Mouse (Mus musculus) heart, embryonic 12.5 days (tissue): Measurements from ENCODE around the gene Ammecr1. TPM values are rescaled to one million over a fixed set of nuclear protein-coding genes. Genes with fewer than 3 reads are reported as not detected.

ENCODE experiments used
- ATAC-seq: fragments of 200-750 bp; cut with Nextera tagmentation; 2 replicates; pipeline ENCODE4 v1.8.0; 2017; ENCODE audit warnings: moderate TSS enrichment, moderate library complexity; ENCODE audit not compliant: insufficient number of reproducible peaks, low FRiP score
- H3K27ac ChIP-seq: fragments of 300-500 bp; sonication (generic); 2 replicates; pipeline ENCODE4 v1.5.1; 2016; ENCODE audit warnings: mild to moderate bottlenecking, moderate library complexity; ENCODE audit not compliant: poor library complexity, severe bottlenecking
- H3K27me3 ChIP-seq: fragments of 300-500 bp; sonication (generic); replicated peaks from 2 replicates; pipeline ENCODE4 v1.6.1; 2016; ENCODE audit warnings: mild to moderate bottlenecking, moderate library complexity
- H3K36me3 ChIP-seq: fragments of 300-500 bp; sonication (generic); 2 replicates; pipeline ENCODE4 v1.6.1; 2016; ENCODE audit warnings: mild to moderate bottlenecking, moderate library complexity
- H3K4me1 ChIP-seq: fragments of 300-500 bp; sonication (generic); replicated peaks from 2 replicates; pipeline ENCODE4 v1.6.1; 2016; ENCODE audit warnings: mild to moderate bottlenecking
- H3K4me2 ChIP-seq: fragments of 300-500 bp; sonication (generic); 2 replicates; pipeline ENCODE4 v1.6.1; 2016; ENCODE audit warnings: mild to moderate bottlenecking, moderate library complexity
- H3K4me3 ChIP-seq: fragments of 300-500 bp; sonication (generic); 2 replicates; pipeline ENCODE4 v1.5.1; 2016; ENCODE audit warnings: mild to moderate bottlenecking
- H3K9ac ChIP-seq: fragments of 300-500 bp; sonication (generic); 2 replicates; pipeline ENCODE4 v1.6.1; 2016; ENCODE audit warnings: mild to moderate bottlenecking, moderate library complexity
- H3K9me3 ChIP-seq: fragments of 300-500 bp; sonication (generic); replicated peaks from 2 replicates; pipeline ENCODE4 v1.6.1; 2016; ENCODE audit warnings: mild to moderate bottlenecking, moderate library complexity
- WGBS: fragments of 180-500 bp; shearing (Covaris S2); methylation state at CpG from one replicate; pipeline ENCODE4 v1.1.7; 2016; 5-methylcytosine and 5-hydroxymethylcytosine counted together
- polyA plus RNA-seq: library from polyadenylated mRNA; unstranded; fragments of >200 nt; fragmentation: Nextera tagmentation; extraction: Ambion mirVana; gene quantifications from 2 replicates; pipeline ENCODE4 v1.2.1, GENCODE M21; 2016

Gene Ammecr1
- polyA plus RNA-seq, 1 experiment from 2014 or later: 24.3 TPM

GRCm38 (mm10) chrX:142980855-142981529 lies 14.5 kb upstream of the Ammecr1 start:
- no peaks in the 10 kb centered on the region for H3K9me3 ChIP-seq
- no peak overlapping the region for H3K4me3 ChIP-seq
- no peak for ATAC-seq
- no peak overlapping the region for H3K27ac ChIP-seq
- no peaks in the 10 kb centered on the region for H3K4me1 ChIP-seq
- no peaks in the 10 kb centered on the region for H3K36me3 ChIP-seq
- 55% methylated on average over 2 of the region's 2 CpGs for WGBS
- no peaks in the 10 kb centered on the region for H3K27me3 ChIP-seq
- no peak overlapping the region for H3K4me2 ChIP-seq
- H3K9ac ChIP-seq: no peak overlapping the region

GRCm38 (mm10) chrX:142979224-142979623 lies 12.7 kb upstream of the Ammecr1 start:
- no peak overlapping the region for H3K27ac ChIP-seq
- ATAC-seq: no peak
- H3K4me2 ChIP-seq: no peak overlapping the region
- H3K4me3 ChIP-seq: no peak overlapping the region
- WGBS: 58% methylated on average over 4 of the region's 4 CpGs
- H3K36me3 ChIP-seq: no peaks in the 10 kb centered on the region
- no peaks in the 10 kb centered on the region for H3K9me3 ChIP-seq
- no peaks in the 10 kb centered on the region for H3K27me3 ChIP-seq
- H3K9ac ChIP-seq: no peak overlapping the region
- no peaks in the 10 kb centered on the region for H3K4me1 ChIP-seq

GRCm38 (mm10) chrX:142972443-142972970 lies 6.0 kb upstream of the Ammecr1 start:
- Histone ChIP-seq H3K27me3 (no peaks in the 10 kb centered on the region), H3K4me2 (no peak overlapping the region), H3K9me3 (no peaks in the 10 kb centered on the region), H3K4me3 (no peak overlapping the region), H3K27ac (peak overlapping the region; percentile 47; the same call in 1 of the 2 replicates), H3K36me3 (no peaks in the 10 kb centered on the region), H3K9ac (no peak overlapping the region), H3K4me1 (peaks cover 7% of the 10 kb centered on the region; the same call in 1 of the 2 replicates)
- 32% methylated on average over 7 of the region's 7 CpGs for WGBS
- peak; percentile 85 for ATAC-seq

- H3K4me1 ChIP-seq: peaks cover 7% of the 10 kb centered on the region; the same call in 1 of the 2 replicates
- no peaks in the 10 kb centered on the region for H3K9me3 ChIP-seq
- H3K36me3 ChIP-seq: no peaks in the 10 kb centered on the region
- peak overlapping the region; percentile 47; the same call in 1 of the 2 replicates for H3K27ac ChIP-seq
- WGBS: 80% methylated on average over 3 of the region's 3 CpGs
- no peak for ATAC-seq
- no peak overlapping the region for H3K4me3 ChIP-seq
- no peak overlapping the region for H3K9ac ChIP-seq
- H3K4me2 ChIP-seq: no peak overlapping the region
- H3K27me3 ChIP-seq: no peaks in the 10 kb centered on the region
Observed at GRCm38 (mm10) chrX:142971759-142972158, 5.2 kb upstream of the Ammecr1 start.

- H3K9me3 ChIP-seq: no peaks in the 10 kb centered on the region
- ATAC-seq: no peak
- H3K27ac ChIP-seq: no peak overlapping the region
- H3K4me1 ChIP-seq: 0 out of 2 replicates have a peak, but pooled peaks cover 3% of the 10 kb centered on the region
- H3K9ac ChIP-seq: peak overlapping the region; percentile 60; the same call in 1 of the 2 replicates
- peak overlapping the region; percentile 84 for H3K4me3 ChIP-seq
- H3K27me3 ChIP-seq: 0 out of 2 replicates have a peak, but pooled peaks cover 4% of the 10 kb centered on the region
- H3K4me2 ChIP-seq: peak overlapping the region; percentile 62
- 37% methylated on average over 7 of the region's 7 CpGs for WGBS
- H3K36me3 ChIP-seq: no peaks in the 10 kb centered on the region
Observed at GRCm38 (mm10) chrX:142967067-142967466, 539 bp upstream of the Ammecr1 start.

GRCm38 (mm10) chrX:142965236-142966007 lies 1.1 kb downstream of the Ammecr1 start:
- H3K27ac ChIP-seq: peak overlapping the region; percentile 95
- H3K9ac ChIP-seq: peak overlapping the region; percentile 92
- no peaks in the 10 kb centered on the region for H3K9me3 ChIP-seq
- no peaks in the 10 kb centered on the region for H3K36me3 ChIP-seq
- H3K4me2 ChIP-seq: peak overlapping the region; percentile 66
- H3K4me3 ChIP-seq: peak overlapping the region; percentile 84
- ATAC-seq: peak; percentile 33
- 0 out of 2 replicates have a peak, but pooled peaks cover 4% of the 10 kb centered on the region for H3K27me3 ChIP-seq
- H3K4me1 ChIP-seq: no peaks in the 10 kb centered on the region
- WGBS: 15% methylated on average over 23 of the region's 23 CpGs

GRCm38 (mm10) chrX:142960434-142960833 lies 6.1 kb downstream of the Ammecr1 start:
- Histone ChIP-seq H3K9me3 (no peaks in the 10 kb centered on the region), H3K4me1 (0 out of 2 replicates have a peak, but pooled peaks cover 4% of the 10 kb centered on the region), H3K4me2 (no peak overlapping the region), H3K9ac (no peak overlapping the region), H3K27me3 (no peaks in the 10 kb centered on the region), H3K27ac (no peak overlapping the region), H3K4me3 (no peak overlapping the region), H3K36me3 (no peaks in the 10 kb centered on the region)
- 78% methylated on average over 2 of the region's 2 CpGs for WGBS
- ATAC-seq: no peak

- ATAC-seq: no peak
- 69% methylated on average over 4 of the region's 4 CpGs for WGBS
- no peaks in the 10 kb centered on the region for H3K27me3 ChIP-seq
- no peaks in the 10 kb centered on the region for H3K9me3 ChIP-seq
- H3K4me2 ChIP-seq: no peak overlapping the region
- 0 out of 2 replicates have a peak, but pooled peaks cover 4% of the 10 kb centered on the region for H3K4me1 ChIP-seq
- no peak overlapping the region for H3K27ac ChIP-seq
- no peaks in the 10 kb centered on the region for H3K36me3 ChIP-seq
- no peak overlapping the region for H3K9ac ChIP-seq
- no peak overlapping the region for H3K4me3 ChIP-seq
Observed at GRCm38 (mm10) chrX:142959674-142960307, 6.7 kb downstream of the Ammecr1 start.

- no peaks in the 10 kb centered on the region for H3K36me3 ChIP-seq
- H3K27ac ChIP-seq: no peak overlapping the region
- H3K9ac ChIP-seq: no peak overlapping the region
- ATAC-seq: no peak
- no peaks in the 10 kb centered on the region for H3K4me1 ChIP-seq
- 78% methylated on average over 4 of the region's 4 CpGs for WGBS
- H3K4me2 ChIP-seq: no peak overlapping the region
- no peaks in the 10 kb centered on the region for H3K9me3 ChIP-seq
- H3K4me3 ChIP-seq: no peak overlapping the region
- H3K27me3 ChIP-seq: no peaks in the 10 kb centered on the region
Observed at GRCm38 (mm10) chrX:142928430-142928829, 38.1 kb downstream of the Ammecr1 start.

GRCm38 (mm10) chrX:142917394-142917793 lies 49.1 kb downstream of the Ammecr1 start:
- H3K4me2 ChIP-seq: no peak overlapping the region
- H3K9ac ChIP-seq: no peak overlapping the region
- 28% methylated on average over 3 of the region's 3 CpGs for WGBS
- no peaks in the 10 kb centered on the region for H3K9me3 ChIP-seq
- no peak overlapping the region for H3K4me3 ChIP-seq
- H3K27ac ChIP-seq: no peak overlapping the region
- H3K36me3 ChIP-seq: no peaks in the 10 kb centered on the region
- H3K4me1 ChIP-seq: no peaks in the 10 kb centered on the region
- ATAC-seq: no peak
- no peaks in the 10 kb centered on the region for H3K27me3 ChIP-seq

GRCm38 (mm10) chrX:142916719-142917118 lies 49.8 kb downstream of the Ammecr1 start:
- Histone ChIP-seq H3K27me3 (no peaks in the 10 kb centered on the region), H3K9me3 (no peaks in the 10 kb centered on the region), H3K9ac (no peak overlapping the region), H3K4me2 (no peak overlapping the region), H3K4me3 (no peak overlapping the region), H3K4me1 (no peaks in the 10 kb centered on the region), H3K27ac (no peak overlapping the region), H3K36me3 (no peaks in the 10 kb centered on the region)
- no peak for ATAC-seq
- 74% methylated on average over 4 of the region's 4 CpGs for WGBS
